Mouse (Mus musculus): ENCODE data around the gene Smchd1.
"Not testable (repeated sequence)": the region's sequence is repeated elsewhere in the genome, so short reads cannot be mapped to it uniquely, and the experiment has no call there.

The Smchd1 gene

GRCm38 (mm10) chr17:71444718-71445117 is 30.4 kb downstream of the Smchd1 start:
- no peak for DNase-seq

- DNase-seq, result no peak
These were observed 31.0 kb downstream of the Smchd1 start for GRCm38 (mm10) chr17:71444126-71444525.

GRCm38 (mm10) chr17:71443273-71443672 is 31.9 kb downstream of the Smchd1 start:
- no peak for DNase-seq

- DNase-seq, result not testable (repeated sequence)
These were observed 52.6 kb downstream of the Smchd1 start for GRCm38 (mm10) chr17:71422502-71422901.

- not testable (repeated sequence) for DNase-seq
These were observed 55.7 kb downstream of the Smchd1 start for GRCm38 (mm10) chr17:71419448-71419847.

- no peak for DNase-seq
These were observed 58.1 kb downstream of the Smchd1 start for GRCm38 (mm10) chr17:71417008-71417407.

- no peak for DNase-seq
These were observed 87.7 kb downstream of the Smchd1 start for GRCm38 (mm10) chr17:71387401-71387800.

GRCm38 (mm10) chr17:71380346-71380745 is 94.8 kb downstream of the Smchd1 start:
- no peak for DNase-seq

GRCm38 (mm10) chr17:71377901-71378300 is 97.2 kb downstream of the Smchd1 start:
- DNase-seq, result no peak

GRCm38 (mm10) chr17:71355526-71355925 is 119.6 kb downstream of the Smchd1 start:
- no peak for DNase-seq

- DNase-seq, result no peak
These were observed 120.9 kb downstream of the Smchd1 start for GRCm38 (mm10) chr17:71354205-71354604.

GRCm38 (mm10) chr17:71348188-71348587 is 127.0 kb downstream of the Smchd1 start:
- DNase-seq, result no peak

GRCm38 (mm10) chr17:71342006-71342405 is 133.1 kb downstream of the Smchd1 start:
- DNase-seq, result no peak

- DNase-seq, result no peak
These were observed 136.5 kb downstream of the Smchd1 start for GRCm38 (mm10) chr17:71338627-71339026.

- DNase-seq, result no peak
These were observed 137.6 kb downstream of the Smchd1 start for GRCm38 (mm10) chr17:71337546-71337945.

GRCm38 (mm10) chr17:71336421-71336820 is 138.7 kb downstream of the Smchd1 start:
- no peak for DNase-seq

GRCm38 (mm10) chr17:71332298-71332697 is 142.8 kb downstream of the Smchd1 start:
- no peak for DNase-seq

GRCm38 (mm10) chr17:71320731-71321130 is 154.4 kb downstream of the Smchd1 start:
- not testable (repeated sequence) for DNase-seq

GRCm38 (mm10) chr17:71319361-71319760 is 155.8 kb downstream of the Smchd1 start:
- no peak for DNase-seq

GRCm38 (mm10) chr17:71317571-71317970 is 157.6 kb downstream of the Smchd1 start:
- DNase-seq, result no peak

- DNase-seq, result no peak
These were observed 160.8 kb downstream of the Smchd1 start for GRCm38 (mm10) chr17:71314315-71314714.

- DNase-seq, result no peak
These were observed 163.6 kb downstream of the Smchd1 start, which contains the start of gene Emilin2 for GRCm38 (mm10) chr17:71311340-71312171. TSS of gene Emilin2 (minus strand) at chr17:71311978.

- no peak for DNase-seq
These were observed 164.4 kb downstream of the Smchd1 start for GRCm38 (mm10) chr17:71310486-71311339.

Data from cerebellum, adult 8-10 months (tissue).